Mouse (Mus musculus): ENCODE results near the gene Aoah. TPM values are rescaled to one million over a fixed set of nuclear protein-coding genes. Genes with fewer than 3 reads are reported as not detected.
A peak's percentile ranks its signal among the peaks of the same experiment; 100 is the strongest.

Aoah gene
- polyA plus RNA-seq, 1 experiment from 2014 or later = 0.25 TPM

DNA sequence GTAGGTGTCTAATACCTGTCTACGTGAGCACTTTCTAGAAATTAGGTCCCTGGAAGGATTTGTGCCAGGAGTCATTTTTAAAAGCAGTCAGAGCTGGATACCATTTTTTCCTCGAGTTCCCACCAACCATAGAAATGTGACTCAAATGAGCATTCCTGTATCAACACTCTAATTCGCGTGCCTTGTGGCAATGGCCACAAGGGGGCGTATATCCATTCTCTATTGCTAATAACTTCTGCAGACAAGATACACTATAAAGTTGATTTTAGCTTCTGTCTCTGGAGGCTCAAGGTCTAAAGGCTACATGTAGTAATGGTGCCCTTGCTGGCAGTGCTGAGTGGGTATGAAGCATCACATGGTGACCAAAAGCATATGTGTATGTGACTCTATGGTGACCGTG, 146.5 kb downstream of the Aoah start:
- no peaks in the 10 kb centered on the region for H3K9me3 ChIP-seq (ENCODE audit: control insufficient read depth, low read length)
- no peaks in the 10 kb centered on the region for H3K4me1 ChIP-seq (ENCODE audit: control insufficient read depth, insufficient read depth, low read depth, low read length)
- H3K4me2 ChIP-seq (ENCODE audit: low read length) = no peak overlapping the region
- no peaks in the 10 kb centered on the region for H3K36me3 ChIP-seq (ENCODE audit: control insufficient read depth, insufficient read depth, low read length)
- ATAC-seq = no peak
- WGBS = 59% methylated on average over 6 of the region's 6 CpGs
- no peak overlapping the region for H3K9ac ChIP-seq (ENCODE audit: low read depth, low read length)
- H3K27me3 ChIP-seq (replicated peaks; ENCODE audit: control insufficient read depth, insufficient read depth, low read length) = no peaks in the 10 kb centered on the region
- no peak overlapping the region for H3K4me3 ChIP-seq (ENCODE audit: low read length)
- no peak overlapping the region for H3K27ac ChIP-seq (ENCODE audit: low read depth, low read length)

DNA sequence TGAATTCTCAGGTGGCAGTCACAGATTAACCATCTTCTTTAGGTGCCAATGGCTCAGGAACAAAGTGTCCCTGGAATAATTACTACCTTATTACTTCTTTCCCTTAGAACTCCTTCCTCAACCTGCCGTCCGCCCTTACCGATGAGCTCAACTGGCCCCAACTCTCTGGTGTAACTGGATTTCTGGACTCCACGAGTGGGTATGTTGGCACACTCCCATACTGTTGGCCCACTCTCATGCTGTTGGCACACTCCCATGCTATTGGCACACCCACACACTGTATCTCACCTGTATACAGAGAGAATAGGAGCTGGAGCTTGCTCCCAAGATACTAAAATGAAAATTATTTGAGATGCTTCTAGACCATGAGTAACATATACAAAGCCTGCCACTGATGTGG, 147.8 kb downstream of the Aoah start:
- Histone ChIP-seq H3K4me2 (ENCODE audit: low read length) (no peak overlapping the region), H3K36me3 (ENCODE audit: control insufficient read depth, insufficient read depth, low read length) (no peaks in the 10 kb centered on the region), H3K9me3 (ENCODE audit: control insufficient read depth, low read length) (no peaks in the 10 kb centered on the region), H3K4me1 (ENCODE audit: control insufficient read depth, insufficient read depth, low read depth, low read length) (no peaks in the 10 kb centered on the region), H3K27ac (ENCODE audit: low read depth, low read length) (no peak overlapping the region), H3K9ac (ENCODE audit: low read depth, low read length) (no peak overlapping the region), H3K27me3 (replicated peaks; ENCODE audit: control insufficient read depth, insufficient read depth, low read length) (no peaks in the 10 kb centered on the region), H3K4me3 (ENCODE audit: low read length) (no peak overlapping the region)
- WGBS = 91% methylated on average over 4 of the region's 4 CpGs
- no peak for ATAC-seq

DNA sequence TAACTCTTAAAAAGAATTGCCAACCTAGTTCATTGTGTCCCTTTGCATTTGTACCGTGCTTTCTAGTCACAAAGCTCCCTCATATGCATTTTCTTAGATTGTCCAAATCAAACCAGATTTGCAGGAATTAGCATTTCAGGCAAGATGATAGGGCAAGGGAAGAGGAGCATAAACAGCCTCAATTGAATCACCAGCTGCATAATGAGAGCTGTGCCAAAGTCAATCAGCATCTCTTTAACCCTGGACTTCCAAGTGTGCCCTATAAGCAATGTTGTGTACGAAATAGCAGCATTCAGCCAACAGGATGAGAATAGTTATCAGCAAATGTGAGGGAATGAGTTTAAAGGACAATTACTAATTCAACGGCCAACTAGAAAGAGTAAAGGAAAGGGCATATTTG, 169.2 kb downstream of the Aoah start:
- Histone ChIP-seq H3K4me3 (ENCODE audit: low read length) (no peak overlapping the region), H3K36me3 (ENCODE audit: control insufficient read depth, insufficient read depth, low read length) (no peaks in the 10 kb centered on the region), H3K27ac (ENCODE audit: low read depth, low read length) (no peak overlapping the region), H3K4me2 (ENCODE audit: low read length) (no peak overlapping the region), H3K9me3 (ENCODE audit: control insufficient read depth, low read length) (no peaks in the 10 kb centered on the region), H3K9ac (ENCODE audit: low read depth, low read length) (no peak overlapping the region), H3K27me3 (replicated peaks; ENCODE audit: control insufficient read depth, insufficient read depth, low read length) (no peaks in the 10 kb centered on the region), H3K4me1 (ENCODE audit: control insufficient read depth, insufficient read depth, low read depth, low read length) (no peaks in the 10 kb centered on the region)
- WGBS = 71% methylated on average over 3 of the region's 3 CpGs
- ATAC-seq = no peak

DNA sequence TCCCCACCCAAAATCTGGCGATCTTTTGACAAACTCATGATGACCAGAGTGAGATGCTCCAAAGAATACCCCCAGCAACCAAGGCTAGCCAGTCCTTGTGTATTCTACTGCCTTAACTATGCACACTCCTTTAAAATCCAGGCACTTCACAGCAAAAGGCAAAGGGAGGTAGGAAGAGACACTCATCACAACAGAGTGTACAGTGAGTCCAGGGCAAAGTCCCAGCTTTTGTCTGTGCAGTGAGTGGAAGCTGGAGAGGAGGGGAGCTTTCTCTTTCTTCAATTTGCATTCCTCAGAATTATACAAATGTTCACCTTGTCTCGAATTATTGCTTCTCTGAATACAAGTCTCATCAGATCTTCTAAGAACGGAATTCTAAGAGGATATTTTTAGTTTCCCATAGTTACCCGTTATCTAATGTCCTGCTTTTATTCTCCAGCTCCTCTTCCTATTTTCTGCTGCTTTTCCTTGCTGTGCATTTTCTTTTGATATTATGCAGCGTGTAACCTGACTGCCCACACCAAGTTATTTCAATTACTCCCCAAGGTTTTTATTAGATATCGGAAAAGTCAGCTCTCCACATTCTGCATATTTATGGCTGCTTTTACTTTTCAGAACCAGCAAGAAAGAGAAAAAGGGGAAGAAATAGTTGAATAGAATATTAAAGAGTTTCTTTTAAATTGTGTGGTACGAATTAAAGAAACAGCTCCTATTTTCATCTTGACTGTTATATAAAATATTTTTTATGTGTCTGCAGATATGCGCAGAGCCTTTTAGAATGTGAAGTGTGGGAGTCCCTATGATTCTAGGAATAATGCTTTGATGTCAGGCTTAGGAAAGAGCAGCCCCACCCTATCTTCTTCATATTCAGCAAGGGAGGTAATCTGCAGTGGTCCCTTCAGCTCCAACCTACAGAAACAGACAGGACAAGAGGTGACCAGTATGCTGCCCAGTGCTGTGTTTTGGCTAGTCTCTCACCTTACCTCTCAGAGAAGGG, 187.6 kb downstream of the Aoah start:
- Histone ChIP-seq H3K36me3 (ENCODE audit: control insufficient read depth, insufficient read depth, low read length) (no peaks in the 10 kb centered on the region), H3K27ac (ENCODE audit: low read depth, low read length) (no peak overlapping the region), H3K27me3 (replicated peaks; ENCODE audit: control insufficient read depth, insufficient read depth, low read length) (no peaks in the 10 kb centered on the region), H3K4me3 (ENCODE audit: low read length) (no peak overlapping the region), H3K9me3 (ENCODE audit: control insufficient read depth, low read length) (no peaks in the 10 kb centered on the region), H3K4me1 (ENCODE audit: control insufficient read depth, insufficient read depth, low read depth, low read length) (no peaks in the 10 kb centered on the region), H3K4me2 (ENCODE audit: low read length) (no peak overlapping the region), H3K9ac (ENCODE audit: low read depth, low read length) (no peak overlapping the region)
- WGBS = 79% methylated on average over 8 of the region's 8 CpGs
- ATAC-seq = no peak

DNA sequence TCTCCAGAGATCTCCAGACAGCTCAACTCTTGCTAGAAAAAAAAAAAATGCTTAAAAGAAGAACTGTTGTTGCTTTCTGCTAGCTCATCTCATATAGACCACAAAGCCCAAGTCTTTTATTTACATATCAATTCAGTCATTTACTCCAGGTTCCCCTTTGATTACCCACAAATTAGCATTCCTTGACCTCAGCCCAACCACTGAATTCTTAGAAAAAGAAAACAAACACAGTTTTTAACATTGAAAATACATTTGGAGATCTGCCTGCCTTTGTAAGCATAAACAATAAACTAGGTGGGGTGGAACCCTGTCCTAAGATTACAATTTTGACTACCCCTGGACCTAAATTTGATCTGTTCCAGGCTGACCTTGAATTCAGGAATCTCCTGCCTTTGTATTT, 191.6 kb downstream of the Aoah start:
- no peaks in the 10 kb centered on the region for H3K9me3 ChIP-seq (ENCODE audit: control insufficient read depth, low read length)
- no peaks in the 10 kb centered on the region for H3K4me1 ChIP-seq (ENCODE audit: control insufficient read depth, insufficient read depth, low read depth, low read length)
- no peaks in the 10 kb centered on the region for H3K27me3 ChIP-seq (replicated peaks; ENCODE audit: control insufficient read depth, insufficient read depth, low read length)
- H3K9ac ChIP-seq (ENCODE audit: low read depth, low read length) = no peak overlapping the region
- H3K4me3 ChIP-seq (ENCODE audit: low read length) = no peak overlapping the region
- no peak overlapping the region for H3K4me2 ChIP-seq (ENCODE audit: low read length)
- no peak for ATAC-seq
- no peaks in the 10 kb centered on the region for H3K36me3 ChIP-seq (ENCODE audit: control insufficient read depth, insufficient read depth, low read length)
- no peak overlapping the region for H3K27ac ChIP-seq (ENCODE audit: low read depth, low read length)

DNA sequence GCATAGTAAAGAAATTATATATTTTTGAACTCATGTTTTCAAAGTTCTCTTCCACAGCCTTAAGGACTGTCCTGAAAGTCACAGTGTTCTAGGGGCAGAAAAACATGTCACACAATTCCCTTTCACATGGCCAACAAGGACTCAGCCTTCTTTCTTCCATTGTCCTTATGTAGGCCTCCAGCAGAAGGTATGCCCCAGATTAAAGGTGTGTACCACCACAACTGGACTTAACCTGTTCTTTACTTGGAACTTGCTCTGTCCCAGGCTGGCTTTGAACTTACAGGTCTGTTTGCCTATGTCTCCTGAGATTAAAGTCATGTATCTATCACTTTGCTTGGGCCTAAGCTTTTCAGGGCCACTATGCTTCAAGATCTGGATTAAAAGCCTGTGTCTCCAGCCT, 192.0 kb downstream of the Aoah start:
- H3K9ac ChIP-seq (ENCODE audit: low read depth, low read length) = no peak overlapping the region
- no peaks in the 10 kb centered on the region for H3K36me3 ChIP-seq (ENCODE audit: control insufficient read depth, insufficient read depth, low read length)
- H3K27me3 ChIP-seq (replicated peaks; ENCODE audit: control insufficient read depth, insufficient read depth, low read length) = no peaks in the 10 kb centered on the region
- H3K4me2 ChIP-seq (ENCODE audit: low read length) = no peak overlapping the region
- no peak overlapping the region for H3K4me3 ChIP-seq (ENCODE audit: low read length)
- ATAC-seq = no peak
- no peak overlapping the region for H3K27ac ChIP-seq (ENCODE audit: low read depth, low read length)
- no peaks in the 10 kb centered on the region for H3K9me3 ChIP-seq (ENCODE audit: control insufficient read depth, low read length)
- no peaks in the 10 kb centered on the region for H3K4me1 ChIP-seq (ENCODE audit: control insufficient read depth, insufficient read depth, low read depth, low read length)

DNA sequence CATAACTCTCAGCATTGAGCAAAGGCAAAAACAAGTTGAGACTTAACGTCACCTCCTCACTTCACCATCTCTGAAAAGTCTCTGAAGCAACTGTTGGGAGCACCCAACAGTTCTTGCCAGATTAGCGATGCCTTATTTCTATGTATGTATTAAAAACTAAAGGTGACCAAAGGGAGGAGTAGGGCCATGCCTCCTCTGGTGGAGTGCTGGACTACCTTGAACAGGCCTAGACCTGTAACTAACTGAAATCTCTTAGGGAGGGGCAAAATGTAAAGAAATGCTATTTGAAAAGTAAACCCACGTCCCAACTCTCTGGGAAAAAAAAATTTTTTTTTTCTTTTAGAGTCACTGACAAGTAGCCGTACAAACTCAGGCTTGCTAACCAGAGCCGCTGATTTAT, 211.3 kb downstream of the Aoah start:
- Histone ChIP-seq H3K9me3 (ENCODE audit: control insufficient read depth, low read length) (no peaks in the 10 kb centered on the region), H3K36me3 (ENCODE audit: control insufficient read depth, insufficient read depth, low read length) (no peaks in the 10 kb centered on the region), H3K27ac (ENCODE audit: low read depth, low read length) (no peak overlapping the region), H3K4me3 (ENCODE audit: low read length) (no peak overlapping the region), H3K4me2 (ENCODE audit: low read length) (no peak overlapping the region), H3K4me1 (ENCODE audit: control insufficient read depth, insufficient read depth, low read depth, low read length) (no peaks in the 10 kb centered on the region), H3K9ac (ENCODE audit: low read depth, low read length) (no peak overlapping the region), H3K27me3 (replicated peaks; ENCODE audit: control insufficient read depth, insufficient read depth, low read length) (no peaks in the 10 kb centered on the region)
- WGBS = 70% methylated on average over 5 of the region's 5 CpGs
- no peak for ATAC-seq

DNA sequence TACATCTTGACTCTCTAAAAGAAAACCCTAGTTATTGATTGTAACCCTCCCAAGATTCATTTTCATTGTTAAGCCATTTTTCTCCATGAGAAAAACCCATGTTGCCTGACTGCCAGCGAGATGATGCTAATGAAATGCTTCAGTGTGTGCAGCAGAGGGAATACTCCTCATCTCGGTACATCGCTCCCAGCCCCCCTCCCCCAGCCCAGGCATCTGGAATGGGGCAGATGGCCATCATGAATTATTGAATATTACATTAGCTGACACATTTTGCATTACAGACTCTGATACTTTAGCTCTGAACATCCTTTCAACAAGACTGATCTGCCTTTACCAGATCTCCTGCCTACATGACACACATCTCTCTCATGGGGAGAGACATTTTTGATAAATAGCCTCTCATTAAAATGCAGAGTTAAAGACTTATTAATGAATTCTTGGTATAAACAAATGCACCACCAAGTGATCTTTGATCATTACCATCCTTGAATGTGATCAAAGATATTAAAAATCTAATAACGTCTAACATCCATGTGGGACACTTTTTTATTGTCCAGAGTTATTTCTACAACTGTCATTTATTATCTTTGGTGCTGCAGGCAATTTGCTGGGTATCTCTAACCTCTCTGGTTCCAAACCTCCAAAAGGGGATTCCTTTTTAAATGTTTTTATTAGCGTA, 211.9 kb downstream of the Aoah start:
- Histone ChIP-seq H3K27ac (ENCODE audit: low read depth, low read length) (no peak overlapping the region), H3K27me3 (replicated peaks; ENCODE audit: control insufficient read depth, insufficient read depth, low read length) (no peaks in the 10 kb centered on the region), H3K4me2 (ENCODE audit: low read length) (no peak overlapping the region), H3K9me3 (ENCODE audit: control insufficient read depth, low read length) (no peaks in the 10 kb centered on the region), H3K4me3 (ENCODE audit: low read length) (no peak overlapping the region), H3K9ac (ENCODE audit: low read depth, low read length) (no peak overlapping the region), H3K36me3 (ENCODE audit: control insufficient read depth, insufficient read depth, low read length) (no peaks in the 10 kb centered on the region), H3K4me1 (ENCODE audit: control insufficient read depth, insufficient read depth, low read depth, low read length) (no peaks in the 10 kb centered on the region)
- peak; percentile 91 for ATAC-seq
- WGBS = 40% methylated on average over 5 of the region's 5 CpGs

DNA sequence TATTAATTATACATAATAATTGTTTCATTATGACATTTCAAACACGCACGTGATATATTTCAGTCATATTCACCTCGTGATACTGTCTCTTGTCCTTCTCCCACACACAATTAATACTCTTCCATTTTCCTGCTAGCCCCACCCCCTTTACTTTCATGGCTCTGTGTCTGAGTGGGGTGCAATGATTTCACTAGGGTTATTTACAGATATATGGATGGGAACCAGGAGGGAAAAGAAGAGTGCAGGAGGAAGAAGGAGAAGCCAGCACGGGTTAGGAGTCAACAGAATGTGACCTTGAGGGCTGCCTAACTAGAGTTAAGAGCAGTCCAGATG, 212.4 kb downstream of the Aoah start:
- H3K4me2 ChIP-seq (ENCODE audit: low read length) = no peak overlapping the region
- whole genome bisulfite sequencing = 61% methylated on average over 4 of the region's 4 CpGs
- no peak for ATAC-seq
- H3K36me3 ChIP-seq (ENCODE audit: control insufficient read depth, insufficient read depth, low read length) = no peaks in the 10 kb centered on the region
- H3K27ac ChIP-seq (ENCODE audit: low read depth, low read length) = no peak overlapping the region
- H3K9me3 ChIP-seq (ENCODE audit: control insufficient read depth, low read length) = no peaks in the 10 kb centered on the region
- H3K4me1 ChIP-seq (ENCODE audit: control insufficient read depth, insufficient read depth, low read depth, low read length) = no peaks in the 10 kb centered on the region
- no peaks in the 10 kb centered on the region for H3K27me3 ChIP-seq (replicated peaks; ENCODE audit: control insufficient read depth, insufficient read depth, low read length)
- no peak overlapping the region for H3K4me3 ChIP-seq (ENCODE audit: low read length)
- no peak overlapping the region for H3K9ac ChIP-seq (ENCODE audit: low read depth, low read length)

All from hindbrain, embryonic 16.5 days (tissue).